Mouse (Mus musculus) spleen, adult 2 months (tissue): ENCODE data around the gene Fam118b. TPM values are rescaled to one million over a fixed set of nuclear protein-coding genes. Genes with fewer than 3 reads are reported as not detected.

ENCODE experiments used
- DNase-seq, 2 experiments: peaks; one replicate each; pipeline versions ENCODE4 v3.0.0 to v3.0.0-alpha.2; 2012 to 2021; ENCODE audit warnings: low spot score in 2 of 2, low read depth in 1 of 2
- H3K27ac ChIP-seq: fragments of 200-500 bp; 2 replicates; pipeline ENCODE4 v1.5.1; 2012; ENCODE audit warnings: low read length, inconsistent platforms; ENCODE audit not compliant: insufficient read depth
- H3K27me3 ChIP-seq: fragments of 200-500 bp; 2 replicates; pipeline ENCODE4 v1.6.1; 2012; ENCODE audit warnings: mild to moderate bottlenecking, moderate library complexity, low read length, inconsistent platforms; ENCODE audit not compliant: control insufficient read depth, insufficient read depth
- H3K36me3 ChIP-seq: fragments of 200-500 bp; 2 replicates; pipeline ENCODE4 v1.6.1; 2012; ENCODE audit warnings: mild to moderate bottlenecking, low read length, inconsistent platforms; ENCODE audit not compliant: control insufficient read depth, insufficient read depth
- H3K4me1 ChIP-seq: fragments of 200-500 bp; 2 replicates; pipeline ENCODE4 v1.6.1; 2011; ENCODE audit warnings: inconsistent platforms; ENCODE audit not compliant: control insufficient read depth, insufficient read depth, insufficient read length
- H3K4me3 ChIP-seq: fragments of 200-500 bp; 2 replicates; pipeline ENCODE4 v1.5.1; 2011; ENCODE audit warnings: mild to moderate bottlenecking, inconsistent platforms; ENCODE audit not compliant: insufficient read depth, insufficient read length; ENCODE audit errors: extremely low read depth
- CTCF ChIP-seq: fragments of 200-500 bp; IDR thresholded peaks from 2 replicates; pipeline ENCODE4 v1.5.1; 2011; ENCODE audit warnings: mild to moderate bottlenecking, inconsistent platforms; ENCODE audit not compliant: insufficient read depth, insufficient read length, insufficient replicate concordance; ENCODE audit errors: extremely low read depth
- POLR2A ChIP-seq: fragments of 200-500 bp; IDR thresholded peaks from 2 replicates; pipeline ENCODE4 v1.6.1; 2011; ENCODE audit warnings: low read depth, low read length, inconsistent platforms
- WGBS: fragments of 180-500 bp; shearing (Covaris S2); methylation state at CpG from one replicate; pipeline ENCODE4 v1.1.7; 2018; 5-methylcytosine and 5-hydroxymethylcytosine counted together
- polyA plus RNA-seq: library from polyadenylated mRNA; depleted of rRNA; stranded (reverse); fragments of >200 nt; gene quantifications from 2 replicates; pipeline ENCODE4 v1.2.3, GENCODE M21; 2012

Gene Fam118b
- polyA plus RNA-seq, 1 experiment: 9.6 TPM

DNA sequence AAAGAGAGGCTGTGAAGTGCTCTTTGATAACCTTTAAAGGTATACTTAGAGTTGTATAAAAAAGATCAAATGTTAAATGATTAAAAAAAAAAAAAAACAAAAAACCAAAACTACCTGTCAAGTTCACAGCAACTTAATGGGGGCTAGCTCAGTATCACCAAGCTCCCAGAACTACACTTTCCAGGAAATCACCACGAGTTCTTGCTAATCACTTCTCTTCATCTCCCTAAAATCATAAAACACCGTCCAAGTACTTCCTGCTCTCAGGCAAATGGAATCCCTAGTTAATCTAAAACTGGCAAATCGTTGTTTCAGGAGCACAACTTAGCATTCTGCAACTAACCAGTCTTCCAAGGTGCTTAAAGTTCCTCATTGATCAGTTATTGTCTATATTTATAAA lies 3.1 kb downstream of the Fam118b start:
- no peak for DNase-seq
- Histone ChIP-seq H3K36me3 (no peaks in the 10 kb centered on the region), H3K27ac (no peak overlapping the region), H3K27me3 (no peaks in the 10 kb centered on the region), H3K4me1 (peaks cover 5% of the 10 kb centered on the region), H3K4me3 (no peak overlapping the region)
- 37% methylated on average over 3 of the region's 3 CpGs for WGBS
- TF ChIP-seq CTCF: no peak
- no peak for TF ChIP-seq POLR2A

- H3K4me1 ChIP-seq: peaks cover 5% of the 10 kb centered on the region
- DNase-seq: no peak
- TF ChIP-seq CTCF: no peak
- no peak for TF ChIP-seq POLR2A
Observed at GRCm38 (mm10) chr9:35263431-35263830, 4.2 kb downstream of the Fam118b start.

GRCm38 (mm10) chr9:35262418-35262817 lies 5.2 kb downstream of the Fam118b start:
- Histone ChIP-seq H3K4me1 (peaks cover 2% of the 10 kb centered on the region; the same call in 1 of the 2 replicates), H3K36me3 (no peaks in the 10 kb centered on the region), H3K27me3 (no peaks in the 10 kb centered on the region), H3K4me3 (no peak overlapping the region), H3K27ac (no peak overlapping the region)
- WGBS: 82% methylated on average over 4 of the region's 4 CpGs
- TF ChIP-seq POLR2A (no peak), CTCF (no peak)
- no peak for DNase-seq

More at GRCm38 (mm10) chr9:35263431-35263830, 4.2 kb downstream of the Fam118b start:
- H3K4me3 ChIP-seq: no peak overlapping the region
- H3K36me3 ChIP-seq: no peaks in the 10 kb centered on the region
- WGBS: 95% methylated on average over 2 of the region's 2 CpGs
- H3K27ac ChIP-seq: no peak overlapping the region
- H3K27me3 ChIP-seq: no peaks in the 10 kb centered on the region

- 85% methylated on average over 7 of the region's 7 CpGs for WGBS
- Histone ChIP-seq H3K4me1 (no peaks in the 10 kb centered on the region), H3K4me3 (no peak overlapping the region)
Observed at GRCm38 (mm10) chr9:35257365-35257764, 10.2 kb downstream of the Fam118b start.

DNA sequence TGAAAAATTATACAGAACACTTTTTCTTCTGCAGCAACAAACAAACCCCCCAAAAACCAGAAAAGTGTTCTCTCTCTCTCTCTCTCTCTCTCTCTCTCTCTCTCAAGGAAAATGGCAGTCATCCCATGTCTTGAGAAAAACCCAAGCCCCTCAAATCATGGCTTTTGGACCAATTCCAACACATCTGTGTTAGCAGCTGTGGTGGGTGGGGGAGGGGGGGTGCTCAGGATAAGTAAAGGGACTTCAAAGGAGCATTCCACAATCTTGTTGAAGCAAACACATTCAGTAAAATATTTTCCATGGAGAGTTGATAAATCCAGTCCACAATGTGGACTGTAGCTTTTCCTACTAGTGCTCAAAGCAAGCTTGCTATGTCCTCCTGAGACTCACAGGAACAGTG lies 18.1 kb downstream of the Fam118b start:
- Histone ChIP-seq H3K4me1 (no peaks in the 10 kb centered on the region), H3K36me3 (no peaks in the 10 kb centered on the region), H3K27ac (no peak overlapping the region), H3K4me3 (no peak overlapping the region), H3K27me3 (no peaks in the 10 kb centered on the region)
- DNase-seq: no peak
- TF ChIP-seq POLR2A (no peak), CTCF (no peak)

More at GRCm38 (mm10) chr9:35257365-35257764, 10.2 kb downstream of the Fam118b start:
- TF ChIP-seq CTCF: no peak
- no peak for TF ChIP-seq POLR2A
- Histone ChIP-seq H3K27ac (no peak overlapping the region), H3K36me3 (no peaks in the 10 kb centered on the region), H3K27me3 (no peaks in the 10 kb centered on the region)
- no peak for DNase-seq

- DNase-seq: no peak
- H3K27ac ChIP-seq: no peak overlapping the region
- no peak overlapping the region for H3K4me3 ChIP-seq
- TF ChIP-seq POLR2A (no peak), CTCF (no peak)
- no peaks in the 10 kb centered on the region for H3K27me3 ChIP-seq
- H3K4me1 ChIP-seq: no peaks in the 10 kb centered on the region
- WGBS: 94% methylated on average over 2 of the region's 2 CpGs
- no peaks in the 10 kb centered on the region for H3K36me3 ChIP-seq
Observed at GRCm38 (mm10) chr9:35247405-35247804, 20.2 kb downstream of the Fam118b start.

- 77% methylated on average over 1 of the region's 1 CpGs for WGBS
- Histone ChIP-seq H3K36me3 (peaks cover 3% of the 10 kb centered on the region; the same call in 1 of the 2 replicates), H3K4me3 (no peak overlapping the region), H3K4me1 (no peaks in the 10 kb centered on the region), H3K27ac (no peak overlapping the region), H3K27me3 (no peaks in the 10 kb centered on the region)
- DNase-seq: no peak
- no peak for TF ChIP-seq POLR2A
- TF ChIP-seq CTCF: no peak
Observed at GRCm38 (mm10) chr9:35239734-35240133, 27.9 kb downstream of the Fam118b start.
